Comparison of ENCODE assay signal across 11 mouse cellular contexts in the genomic region with DNA sequence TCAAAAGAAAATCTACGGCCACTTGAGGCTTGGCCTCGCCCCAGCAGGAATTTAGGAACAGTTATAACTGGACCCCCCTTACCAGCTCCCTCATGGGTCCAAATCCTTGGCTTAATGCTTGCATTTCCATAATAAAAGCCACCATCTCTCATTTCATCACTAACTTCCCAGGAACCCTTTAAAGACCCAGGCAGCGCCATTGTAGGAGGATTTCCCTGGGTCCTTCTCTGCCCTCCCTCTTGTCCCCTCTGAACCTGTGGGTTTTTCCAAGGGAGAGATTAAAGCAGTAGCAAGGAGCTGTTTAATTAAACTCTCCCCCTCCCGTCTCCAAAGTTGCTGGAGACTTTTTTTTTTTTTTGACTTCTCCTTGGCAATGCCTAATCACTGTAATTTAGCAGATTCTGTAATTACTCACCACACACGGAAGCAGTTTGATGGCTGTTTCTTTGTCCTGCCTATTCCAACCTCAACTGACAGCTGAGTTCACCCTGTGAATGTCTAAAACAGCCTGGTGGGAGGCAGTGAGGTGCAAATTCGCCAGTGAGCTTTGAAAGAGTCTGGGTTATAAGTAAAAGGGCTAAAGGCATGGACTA.
A peak's percentile ranks its signal among the peaks of the same experiment; 100 is the strongest.
DNase-seq lines count a peak whose midpoint lies in the region; ATAC-seq lines count a peak whose summit lies in the region.
"Had no signal": no experiment of that assay in that cellular context is flagged by ENCODE, and none has a peak within 500 bp of the region (broad histone marks: within the 10 kb centered on the region; RNA-seq: fewer than 3 reads in every experiment).

No protein-coding gene starts in this region.

- H3K9ac ChIP-seq in lung, embryonic 16.5 days (ENCODE audit: low read length): no peak overlapping the region
- H3K9ac ChIP-seq in hindbrain, embryonic 13.5 days: no peak overlapping the region
- H3K9ac ChIP-seq in neural tube, embryonic 13.5 days: no peak overlapping the region
- H3K9ac ChIP-seq: liver, postnatal 0 days had no signal

- no peak overlapping the region for H3K4me3 ChIP-seq in lung, embryonic 16.5 days (ENCODE audit: low read length)
- no peak overlapping the region for H3K4me3 ChIP-seq in embryonic facial prominence, embryonic 10.5 days
- H3K4me3 ChIP-seq in hindbrain, embryonic 13.5 days: no peak overlapping the region
- no peak overlapping the region for H3K4me3 ChIP-seq in neural tube, embryonic 13.5 days
- H3K4me3 ChIP-seq: heart, adult 2 months had no signal

- H3K4me2 ChIP-seq in lung, embryonic 16.5 days (ENCODE audit: low read depth, low read length): no peak overlapping the region
- H3K4me2 ChIP-seq in hindbrain, embryonic 13.5 days: no peak overlapping the region
- no peak overlapping the region for H3K4me2 ChIP-seq in neural tube, embryonic 13.5 days

- no peak overlapping the region for H3K27ac ChIP-seq in lung, embryonic 16.5 days (ENCODE audit: low read length)
- peak overlapping the region; percentile 78 for H3K27ac ChIP-seq in embryonic facial prominence, embryonic 10.5 days (replicated peaks)
- 0 out of 2 replicates have a peak overlapping the region, but pooled peaks have one; percentile 42 for H3K27ac ChIP-seq in hindbrain, embryonic 13.5 days
- H3K27ac ChIP-seq in neural tube, embryonic 13.5 days (replicated peaks): no peak overlapping the region
- H3K27ac ChIP-seq: heart, adult 2 months had no signal

- peak; percentile 34; the same call in 1 of the 2 replicates for ATAC-seq in lung, embryonic 16.5 days (ENCODE audit: low read depth)
- peak; percentile 78; the same call in 1 of the 2 replicates for ATAC-seq in hindbrain, embryonic 13.5 days (ENCODE audit: low FRiP score)
- peak; percentile 71 for ATAC-seq in neural tube, embryonic 13.5 days (ENCODE audit: low read depth)
- ATAC-seq: liver, postnatal 0 days had no signal

- 28% methylated on average over 6 of the region's 6 CpGs for WGBS in lung, embryonic 16.5 days
- 16% methylated on average over 6 of the region's 6 CpGs for WGBS in embryonic facial prominence, embryonic 10.5 days
- WGBS in hindbrain, embryonic 13.5 days: 13% methylated on average over 6 of the region's 6 CpGs
- WGBS in neural tube, embryonic 13.5 days: 10% methylated on average over 6 of the region's 6 CpGs

- H3K4me1 ChIP-seq in lung, embryonic 16.5 days (replicated peaks; ENCODE audit: control insufficient read depth, insufficient read depth, low read length): peaks cover 7% of the 10 kb centered on the region; the same call in 1 of the 2 replicates
- H3K4me1 ChIP-seq in embryonic facial prominence, embryonic 10.5 days: peaks cover 78% of the 10 kb centered on the region
- peaks cover 14% of the 10 kb centered on the region for H3K4me1 ChIP-seq in hindbrain, embryonic 13.5 days (replicated peaks)
- peaks cover 34% of the 10 kb centered on the region for H3K4me1 ChIP-seq in neural tube, embryonic 13.5 days (replicated peaks)

- H3K27me3 ChIP-seq in lung, embryonic 16.5 days (ENCODE audit: control insufficient read depth, insufficient read depth, low read depth, low read length): no peaks in the 10 kb centered on the region
- H3K27me3 ChIP-seq in embryonic facial prominence, embryonic 10.5 days (replicated peaks; ENCODE audit: low read depth, poor library complexity, severe bottlenecking): peaks cover 26% of the 10 kb centered on the region
- no peaks in the 10 kb centered on the region for H3K27me3 ChIP-seq in hindbrain, embryonic 13.5 days
- peaks cover 13% of the 10 kb centered on the region; the same call in 1 of the 2 replicates for H3K27me3 ChIP-seq in neural tube, embryonic 13.5 days

- H3K36me3 ChIP-seq in lung, embryonic 16.5 days (ENCODE audit: control insufficient read depth, insufficient read depth, low read length): no peaks in the 10 kb centered on the region
- peaks cover 4% of the 10 kb centered on the region; the same call in 1 of the 2 replicates for H3K36me3 ChIP-seq in embryonic facial prominence, embryonic 10.5 days (replicated peaks)
- H3K36me3 ChIP-seq in hindbrain, embryonic 13.5 days: no peaks in the 10 kb centered on the region
- H3K36me3 ChIP-seq in neural tube, embryonic 13.5 days: no peaks in the 10 kb centered on the region

- DNase-seq in lung, postnatal 36 days: no peak
- no peak for DNase-seq in embryonic facial prominence, embryonic 10.5 days (ENCODE audit: low spot score)
- DNase-seq in left cerebral cortex, adult 11 months (ENCODE audit: low spot score): no peak
- no peak for DNase-seq in cerebellum, adult 9-11 months
- DNase-seq in gastrocnemius, postnatal 10 days: no peak
- DNase-seq: adrenal gland, postnatal 14 days; heart, adult 2 months; liver, postnatal 0 days had no signal

- H3K9me3 ChIP-seq in lung, embryonic 16.5 days (ENCODE audit: control insufficient read depth, low read length): no peaks in the 10 kb centered on the region
- H3K9me3 ChIP-seq in embryonic facial prominence, embryonic 10.5 days: no peaks in the 10 kb centered on the region
- no peaks in the 10 kb centered on the region for H3K9me3 ChIP-seq in hindbrain, embryonic 13.5 days
- no peaks in the 10 kb centered on the region for H3K9me3 ChIP-seq in neural tube, embryonic 13.5 days

Comparison
In these comparisons a context has a peak if more than half of its experiments do, and no peak if none do; other contexts are left out.
1. H3K27ac ChIP-seq: peak in embryonic facial prominence, embryonic 10.5 days (single experiment) and hindbrain, embryonic 13.5 days (single experiment); none in lung, embryonic 16.5 days (single experiment) and neural tube, embryonic 13.5 days (single experiment).
2. Peak in every context shown above with its lines, with median percentiles within 50 percentile points of each other: ATAC-seq.